Mouse (Mus musculus) cerebellum, adult (tissue): ENCODE data around the gene Olfr479.
"Not testable (repeated sequence)": the region's sequence is repeated elsewhere in the genome, so short reads cannot be mapped to it uniquely, and the experiment has no call there.

Experiments used
- ATAC-seq: cut with Nextera tagmentation; 2 replicates; pipeline ENCODE4 v1.9.2; 2017; ENCODE audit warnings: mild to moderate bottlenecking, moderate library complexity, mixed read lengths; ENCODE audit not compliant: insufficient number of reproducible peaks, low FRiP score, low TSS enrichment

Gene Olfr479

DNA sequence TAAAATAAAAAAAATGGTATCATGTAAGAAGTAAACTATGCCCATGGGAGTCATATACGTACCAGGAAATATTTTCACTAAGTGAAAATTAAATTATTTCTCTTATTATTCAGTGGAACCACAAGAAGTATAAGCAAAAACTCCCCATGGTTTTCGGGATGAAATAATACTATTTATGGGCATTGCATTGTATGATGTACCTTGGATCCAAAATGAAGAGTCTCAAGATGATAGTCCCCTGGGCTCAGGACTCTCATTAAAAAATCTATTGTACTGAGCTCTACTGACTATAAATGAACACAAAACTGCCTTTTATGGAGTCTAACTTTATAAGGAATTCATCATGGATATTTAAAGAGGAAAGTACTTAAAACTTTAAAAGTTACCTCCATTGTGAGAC, at the start of gene Olfr479:
Gene Olfr479, plus strand, starts transcription at position 301 of the 400 bp plus-strand sequence.
- ATAC-seq, result no peak

GRCm38 (mm10) chr7:108014256-108014655, 36.2 kb upstream of the Olfr479 start:
- ATAC-seq, result not testable (repeated sequence)

DNA sequence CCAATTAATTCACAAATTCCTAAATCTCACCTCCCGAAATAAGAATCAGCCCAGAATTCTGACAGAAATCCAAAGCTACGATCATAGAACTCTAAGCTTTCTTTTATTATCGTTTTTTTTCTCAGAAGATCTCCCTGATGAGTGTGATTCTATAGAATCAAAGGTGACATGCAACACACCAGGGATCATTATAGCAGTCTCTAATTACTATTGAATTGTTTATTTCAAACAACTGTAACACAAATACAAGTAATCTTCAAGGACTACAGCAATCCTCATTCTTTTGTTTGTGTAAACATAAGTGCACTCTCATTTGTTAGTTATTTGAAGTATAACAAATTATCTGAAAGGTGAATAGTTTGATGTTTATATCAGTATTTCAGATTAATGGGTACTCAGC, 16.6 kb upstream of the Olfr479 start, which contains the start of gene Olfr478:
Gene Olfr478, minus strand, starts transcription at position 101 of the 400 bp plus-strand sequence.
- ATAC-seq, result no peak

- ATAC-seq, result no peak
These were observed 16.8 kb downstream of the Olfr479 start, which contains the start of gene Olfr480 for GRCm38 (mm10) chr7:108067246-108067645. Olfr480 (minus strand) TSS chr7:108067346.

DNA sequence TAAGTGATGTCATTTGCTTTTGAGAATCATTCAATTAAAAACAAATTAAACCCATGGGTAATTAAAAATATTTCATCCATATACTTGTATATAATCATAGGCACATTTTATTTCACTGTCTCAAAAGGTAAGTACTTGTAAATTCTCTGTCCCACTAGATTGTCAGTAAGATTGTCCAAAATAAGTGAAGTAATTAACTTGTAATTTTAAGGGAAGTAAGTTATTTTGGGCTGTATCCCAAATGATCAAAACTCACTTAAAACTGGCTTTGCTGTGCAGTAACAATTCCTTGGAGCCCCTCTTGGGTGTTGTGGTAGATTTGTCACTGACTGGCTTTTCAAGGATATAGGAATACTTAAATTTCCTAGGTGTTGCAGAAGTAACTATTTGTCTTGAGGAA, 29.1 kb downstream of the Olfr479 start, which contains the start of gene Olfr481:
Gene Olfr481, plus strand, starts transcription at position 301 of the 400 bp plus-strand sequence.
- ATAC-seq, result no peak

DNA sequence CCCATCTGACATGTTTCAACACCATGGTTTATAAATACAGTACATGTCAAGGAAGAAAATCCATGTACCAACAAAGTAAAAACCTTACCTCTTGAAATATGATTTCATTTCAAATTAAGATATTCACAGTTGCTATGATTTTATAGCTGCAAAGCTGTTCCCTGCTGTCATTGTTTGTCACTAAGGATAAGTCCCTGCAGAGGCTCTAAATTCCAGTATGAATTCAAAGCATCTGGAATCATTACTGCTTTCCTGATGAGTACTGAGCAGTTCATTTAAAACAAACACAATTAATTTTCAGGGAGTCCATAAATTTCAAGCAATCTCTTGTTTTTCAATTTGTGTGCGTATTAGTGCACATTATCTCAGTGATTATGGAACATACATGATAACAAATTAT, 47.0 kb downstream of the Olfr479 start, which contains the start of gene Olfr482:
Gene Olfr482, minus strand, starts transcription at position 101 of the 400 bp plus-strand sequence.
- no peak for ATAC-seq

DNA sequence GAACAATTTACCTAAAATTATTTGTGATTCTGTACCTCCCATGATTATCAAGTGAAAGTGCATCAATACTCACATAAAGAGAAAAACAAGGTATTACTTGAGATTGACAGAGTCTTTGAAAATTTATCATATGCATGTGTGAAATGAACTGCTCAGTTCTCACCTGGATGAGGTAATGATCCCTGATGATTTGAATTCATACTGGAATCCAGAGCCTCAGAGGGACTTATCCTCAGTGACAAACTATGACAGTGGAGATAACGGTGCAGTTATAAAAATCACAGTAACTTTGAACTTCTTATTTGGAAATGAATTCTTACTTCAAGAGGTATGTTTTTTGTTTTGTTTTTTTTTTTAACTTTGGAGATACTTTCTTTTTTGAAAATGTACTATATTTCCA, 50.1 kb downstream of the Olfr479 start, which contains the start of gene Olfr483:
Gene Olfr483, plus strand, starts transcription at position 301 of the 400 bp plus-strand sequence.
- ATAC-seq, result no peak
